Mouse (Mus musculus): Measurements from ENCODE around the gene Obsl1. TPM values are rescaled to one million over a fixed set of nuclear protein-coding genes. Genes with fewer than 3 reads are reported as not detected.
A peak's percentile ranks its signal among the peaks of the same experiment; 100 is the strongest.

Obsl1 gene
- polyA plus RNA-seq, 1 experiment from 2014 or later = 34.9 TPM

DNA sequence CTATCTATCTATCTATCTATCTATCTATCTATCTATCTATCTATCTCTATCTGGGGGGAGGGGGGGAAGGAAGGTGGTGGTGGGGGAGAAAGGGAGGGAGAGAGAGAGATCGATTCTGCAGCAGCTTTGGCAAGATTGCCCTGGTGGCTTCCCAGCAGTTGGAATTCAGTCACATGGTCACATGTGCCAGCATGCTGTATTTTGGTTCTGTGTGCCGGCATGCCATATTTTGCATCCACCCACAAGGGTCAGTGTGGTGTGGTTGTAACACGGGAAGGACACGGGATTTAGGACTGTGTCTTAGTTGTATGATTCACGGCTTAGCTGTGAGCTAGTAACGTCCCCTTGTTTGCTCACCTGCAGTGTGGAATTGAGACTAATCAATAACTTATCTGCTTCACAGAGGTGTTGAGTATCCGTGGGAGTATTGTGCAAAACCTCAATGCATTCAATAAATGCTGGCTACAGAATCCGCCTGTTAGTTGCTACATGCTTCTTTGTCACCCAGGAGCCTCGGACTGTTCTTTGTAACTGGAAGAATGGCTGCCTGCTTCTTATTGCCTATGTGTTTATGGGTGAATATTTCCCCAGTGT is 32.4 kb upstream of the Obsl1 start:
- Histone ChIP-seq H3K27ac (replicated peaks) (no peak overlapping the region), H3K4me1 (replicated peaks) (no peaks in the 10 kb centered on the region), H3K27me3 (no peaks in the 10 kb centered on the region), H3K9me3 (no peaks in the 10 kb centered on the region), H3K4me3 (no peak overlapping the region), H3K36me3 (peaks cover 23% of the 10 kb centered on the region; the same call in 1 of the 2 replicates), H3K9ac (no peak overlapping the region), H3K4me2 (no peak overlapping the region)
- 80% methylated on average over 9 of the region's 9 CpGs for WGBS
- no peak for ATAC-seq (ENCODE audit: low FRiP score, low read depth)

DNA sequence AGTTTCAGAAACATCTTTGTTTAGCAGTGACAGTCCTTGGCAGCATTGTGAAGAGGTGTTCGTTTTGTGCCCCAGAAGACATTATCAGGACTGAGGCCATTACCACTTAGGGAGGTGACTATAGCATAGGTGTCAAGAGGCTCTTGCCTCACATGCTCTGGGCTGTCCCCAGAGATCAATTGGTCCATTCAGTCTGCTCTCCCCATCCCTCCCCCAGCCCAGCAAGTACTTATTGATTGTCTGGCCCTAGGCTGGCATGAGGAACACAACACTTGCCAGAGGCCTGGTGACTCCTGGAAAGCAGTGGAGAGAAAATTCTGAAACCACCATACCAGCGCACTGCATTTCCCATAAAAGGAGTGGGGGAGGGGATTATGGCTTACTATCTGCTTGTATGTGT is 31.3 kb upstream of the Obsl1 start:
- H3K36me3 ChIP-seq = peaks cover 28% of the 10 kb centered on the region; the same call in 1 of the 2 replicates
- WGBS = 88% methylated on average over 2 of the region's 2 CpGs
- H3K4me3 ChIP-seq = no peak overlapping the region
- no peak for ATAC-seq (ENCODE audit: low FRiP score, low read depth)
- no peaks in the 10 kb centered on the region for H3K27me3 ChIP-seq
- no peak overlapping the region for H3K4me2 ChIP-seq
- H3K27ac ChIP-seq (replicated peaks) = no peak overlapping the region
- H3K9me3 ChIP-seq = no peaks in the 10 kb centered on the region
- no peaks in the 10 kb centered on the region for H3K4me1 ChIP-seq (replicated peaks)
- H3K9ac ChIP-seq = no peak overlapping the region

DNA sequence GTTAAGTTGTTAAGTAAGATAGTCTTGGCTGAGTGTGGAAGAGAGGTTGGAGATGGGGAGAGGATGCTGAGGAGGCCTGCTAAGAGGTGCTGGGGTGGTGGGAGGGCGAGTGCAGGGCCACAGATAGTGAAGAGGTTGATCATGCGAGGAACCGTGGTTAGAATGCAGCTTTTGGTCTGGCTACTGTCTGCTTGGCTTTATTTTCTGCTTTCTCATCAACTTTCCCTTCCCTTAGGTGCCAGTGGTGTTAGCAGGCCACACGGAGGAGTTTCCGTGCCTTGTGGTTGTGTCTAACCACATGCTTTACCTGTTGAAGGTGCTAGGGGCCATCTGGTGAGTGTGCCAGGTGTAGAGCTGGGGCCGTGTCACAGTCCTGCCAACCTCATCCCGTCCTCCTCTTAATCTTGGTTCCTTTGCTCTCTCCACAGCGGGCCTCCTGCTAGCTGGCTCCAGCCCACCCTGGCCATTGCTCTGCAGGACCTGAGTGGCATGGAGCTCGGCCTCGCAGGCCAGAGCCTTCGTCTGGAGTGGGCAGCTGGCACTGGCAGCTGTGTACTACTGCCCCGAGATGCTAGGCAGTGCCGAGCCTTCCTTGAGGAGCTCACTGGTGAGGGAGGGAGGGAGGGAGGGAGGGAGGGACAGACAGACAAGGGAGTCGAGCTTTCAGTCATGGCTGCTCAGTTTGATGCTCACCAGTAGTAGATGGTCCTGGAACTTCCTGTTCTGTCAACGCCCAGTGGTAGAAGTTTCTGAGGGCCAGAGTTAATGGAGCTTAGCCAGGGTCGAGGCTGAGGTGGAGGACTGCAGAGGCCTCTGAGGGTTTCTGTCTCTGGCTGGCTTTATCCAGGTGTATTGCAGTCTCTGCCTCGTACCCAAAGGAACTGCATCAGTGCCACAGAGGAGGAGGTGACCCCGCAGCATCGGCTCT is 27.3 kb upstream of the Obsl1 start:
- Histone ChIP-seq H3K9ac (no peak overlapping the region), H3K27ac (replicated peaks) (no peak overlapping the region), H3K4me2 (no peak overlapping the region), H3K9me3 (no peaks in the 10 kb centered on the region), H3K4me3 (no peak overlapping the region), H3K27me3 (no peaks in the 10 kb centered on the region), H3K4me1 (replicated peaks) (no peaks in the 10 kb centered on the region), H3K36me3 (peaks cover 41% of the 10 kb centered on the region)
- no peak for ATAC-seq (ENCODE audit: low FRiP score, low read depth)
- 90% methylated on average over 19 of the region's 19 CpGs for WGBS

DNA sequence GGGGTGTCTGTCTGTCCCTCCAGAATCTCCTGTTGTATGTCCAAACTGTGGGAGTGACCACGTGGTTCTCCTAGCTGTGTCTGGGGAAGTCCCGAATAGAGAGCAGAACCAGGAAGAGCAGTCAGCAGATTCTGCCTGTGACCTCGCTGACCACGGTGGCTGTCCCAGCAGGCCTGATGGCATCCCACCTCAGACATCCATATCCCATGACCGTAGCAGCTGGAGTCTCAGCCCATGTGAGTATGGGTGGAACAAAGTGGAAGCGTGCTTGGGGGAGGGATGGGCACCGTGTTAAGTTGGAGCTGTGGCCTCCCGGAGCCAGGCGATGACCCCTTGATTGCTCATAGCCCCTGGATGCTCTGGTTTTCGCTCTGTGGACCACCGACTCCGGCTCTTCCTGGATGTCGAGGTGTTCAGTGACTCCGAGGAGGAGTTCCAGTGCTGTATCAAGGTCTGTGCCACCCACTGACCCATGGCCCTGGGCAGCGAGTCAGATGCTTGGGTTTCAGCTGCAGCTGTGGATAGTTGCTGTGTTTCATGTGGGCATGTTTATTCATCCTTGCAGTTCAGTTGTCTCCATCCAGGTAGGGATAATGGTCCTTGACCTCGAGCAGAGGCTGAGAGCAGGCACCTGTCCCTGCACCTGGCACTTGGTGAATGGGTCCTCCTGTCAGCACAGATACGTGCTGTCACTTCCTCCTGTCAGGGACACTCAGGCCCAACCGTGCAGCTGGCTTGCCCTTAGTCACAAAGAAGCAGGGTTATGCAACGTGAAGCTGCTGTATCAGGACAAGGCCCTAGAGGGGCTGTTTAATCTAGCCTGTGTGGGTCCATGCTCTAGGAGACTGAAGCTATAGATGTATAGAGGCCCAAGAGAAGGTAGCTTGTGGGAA is 26.3 kb upstream of the Obsl1 start:
- H3K27ac ChIP-seq (replicated peaks) = no peak overlapping the region
- H3K36me3 ChIP-seq = peaks cover 52% of the 10 kb centered on the region
- no peaks in the 10 kb centered on the region for H3K9me3 ChIP-seq
- 92% methylated on average over 19 of the region's 19 CpGs for WGBS
- no peaks in the 10 kb centered on the region for H3K4me1 ChIP-seq (replicated peaks)
- ATAC-seq (ENCODE audit: low FRiP score, low read depth) = no peak
- H3K4me2 ChIP-seq = no peak overlapping the region
- no peaks in the 10 kb centered on the region for H3K27me3 ChIP-seq
- H3K4me3 ChIP-seq = no peak overlapping the region
- no peak overlapping the region for H3K9ac ChIP-seq

DNA sequence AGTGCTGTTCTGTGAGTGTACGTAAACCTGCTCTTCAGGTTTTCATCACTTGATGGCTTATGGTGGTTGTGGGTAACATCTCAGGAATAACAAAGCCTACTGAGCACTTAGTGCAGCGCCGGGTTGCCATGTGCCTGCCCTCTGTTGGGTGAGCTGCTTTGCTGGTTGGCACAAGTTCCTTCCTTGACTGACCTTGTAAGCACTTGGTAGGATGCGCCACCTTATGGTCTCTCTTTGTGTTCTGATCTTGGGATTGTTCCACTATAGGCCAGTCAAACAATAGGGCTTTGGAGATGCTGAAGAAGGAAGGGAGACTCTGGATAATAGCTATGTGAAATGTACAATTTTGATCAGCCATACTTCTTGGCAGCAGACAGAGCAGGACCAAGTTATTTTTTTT is 24.3 kb upstream of the Obsl1 start:
- H3K36me3 ChIP-seq = peaks cover 59% of the 10 kb centered on the region

DNA sequence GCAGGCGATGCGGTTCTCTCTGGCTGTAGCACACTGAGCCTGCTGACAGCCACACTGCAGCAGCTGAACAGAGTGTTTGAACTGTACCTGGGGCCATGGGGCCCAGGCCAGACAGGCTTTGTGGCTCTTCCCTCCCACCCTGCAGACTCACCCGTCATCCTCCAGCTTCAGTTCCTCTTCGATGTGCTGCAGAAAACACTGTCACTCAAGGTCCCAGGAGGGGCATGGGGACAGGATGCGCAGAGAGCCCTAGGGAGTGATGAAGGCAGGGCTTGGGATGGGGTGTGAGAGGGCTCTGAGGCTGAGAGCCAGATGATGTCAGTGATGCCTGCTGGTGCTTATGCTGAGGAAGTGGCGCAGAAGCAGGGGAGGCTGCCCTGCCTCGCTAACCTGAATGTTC is 18.4 kb upstream of the Obsl1 start:
- WGBS = 92% methylated on average over 7 of the region's 7 CpGs
- no peak for ATAC-seq (ENCODE audit: low FRiP score, low read depth)
- H3K27ac ChIP-seq (replicated peaks) = no peak overlapping the region
- no peak overlapping the region for H3K4me3 ChIP-seq
- H3K4me2 ChIP-seq = no peak overlapping the region
- H3K9me3 ChIP-seq = no peaks in the 10 kb centered on the region
- H3K4me1 ChIP-seq (replicated peaks) = peaks cover 15% of the 10 kb centered on the region
- peaks cover 32% of the 10 kb centered on the region for H3K36me3 ChIP-seq
- H3K27me3 ChIP-seq = no peaks in the 10 kb centered on the region
- no peak overlapping the region for H3K9ac ChIP-seq

More for the DNA sequence above, 24.3 kb upstream of the Obsl1 start:
- no peak for ATAC-seq (ENCODE audit: low FRiP score, low read depth)
- Histone ChIP-seq H3K27ac (replicated peaks) (no peak overlapping the region), H3K27me3 (no peaks in the 10 kb centered on the region), H3K4me3 (no peak overlapping the region), H3K4me1 (replicated peaks) (no peaks in the 10 kb centered on the region), H3K9ac (no peak overlapping the region), H3K4me2 (no peak overlapping the region), H3K9me3 (no peaks in the 10 kb centered on the region)
- WGBS = 78% methylated on average over 4 of the region's 4 CpGs

DNA sequence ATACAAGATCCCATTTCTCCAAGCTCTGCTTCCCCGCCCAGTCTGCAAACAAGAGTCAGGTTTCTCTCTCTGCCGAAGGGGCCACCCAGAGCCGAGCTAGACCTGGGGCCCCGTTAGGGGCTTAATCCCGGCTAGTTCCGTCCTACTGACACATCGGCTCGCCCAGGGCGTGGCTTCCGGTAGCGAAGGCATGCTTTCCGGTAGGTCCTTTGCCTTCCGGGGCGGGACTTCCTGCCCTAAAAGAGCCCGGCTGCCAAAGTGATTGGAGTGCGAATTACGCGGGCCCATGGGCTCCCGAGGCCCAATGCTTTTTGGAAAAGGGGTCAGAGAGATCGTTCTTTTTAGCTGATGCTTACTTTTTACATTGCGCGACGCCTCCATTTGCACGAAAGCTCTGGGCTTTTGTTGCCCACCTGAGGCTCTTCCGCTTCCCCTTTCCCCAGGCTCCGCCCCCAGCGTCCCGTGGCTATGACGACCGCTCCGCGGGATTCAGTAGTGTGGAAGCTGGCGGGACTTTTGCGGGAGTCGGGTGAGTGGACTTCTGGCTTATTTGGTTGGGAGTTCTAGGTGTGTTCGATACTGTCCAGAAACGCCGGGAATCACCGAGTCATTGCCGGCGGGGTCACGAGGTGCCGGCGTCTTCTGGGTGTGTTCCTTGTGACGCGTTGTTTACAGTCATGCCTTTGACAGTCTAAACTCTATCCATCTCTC is 15.2 kb upstream of the Obsl1 start, which contains the start of gene Stk11ip:
Gene Stk11ip (plus strand): TSS at position 209 of the 711 bp plus-strand sequence.
- peaks cover 5% of the 10 kb centered on the region; the same call in 1 of the 2 replicates for H3K36me3 ChIP-seq
- under 1% methylated on average over 46 of the region's 46 CpGs for WGBS
- H3K9ac ChIP-seq = peak within 1 kb of the TSS; percentile 53
- no peaks in the 10 kb centered on the region for H3K27me3 ChIP-seq
- H3K4me1 ChIP-seq (replicated peaks) = peaks cover 15% of the 10 kb centered on the region
- ATAC-seq (ENCODE audit: low FRiP score, low read depth) = peak; percentile 97
- no peaks in the 10 kb centered on the region for H3K9me3 ChIP-seq
- H3K4me2 ChIP-seq = peak within 1 kb of the TSS; percentile 78
- peak within 1 kb of the TSS; percentile 84 for H3K4me3 ChIP-seq
- peak within 1 kb of the TSS; percentile 84 for H3K27ac ChIP-seq (replicated peaks)

DNA sequence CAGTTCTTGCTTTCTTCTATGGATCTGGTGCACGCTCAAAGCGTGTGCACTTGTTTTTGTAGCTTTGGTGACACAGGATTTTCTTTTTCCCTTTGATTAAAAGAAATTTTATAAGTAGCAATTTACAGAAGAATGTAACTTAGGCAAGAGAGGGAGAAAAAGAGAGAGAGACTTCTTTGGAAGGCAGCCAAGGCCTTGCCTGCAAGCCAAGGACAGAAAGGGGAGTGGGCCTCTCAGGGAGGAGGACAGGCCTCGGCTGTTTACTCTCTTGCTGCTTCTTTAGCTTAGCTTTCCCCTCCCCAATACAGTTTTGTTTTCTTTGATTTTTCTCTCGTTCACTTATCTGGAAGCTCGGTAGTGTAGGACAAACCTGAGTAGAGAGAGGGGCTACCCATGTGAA is 13.3 kb upstream of the Obsl1 start:
- H3K27me3 ChIP-seq = no peaks in the 10 kb centered on the region
- H3K4me3 ChIP-seq = no peak overlapping the region
- 70% methylated on average over 5 of the region's 5 CpGs for WGBS
- H3K4me2 ChIP-seq = no peak overlapping the region
- no peak overlapping the region for H3K9ac ChIP-seq
- ATAC-seq (ENCODE audit: low FRiP score, low read depth) = no peak
- no peaks in the 10 kb centered on the region for H3K36me3 ChIP-seq
- H3K4me1 ChIP-seq (replicated peaks) = peaks cover 15% of the 10 kb centered on the region
- no peak overlapping the region for H3K27ac ChIP-seq (replicated peaks)
- no peaks in the 10 kb centered on the region for H3K9me3 ChIP-seq

DNA sequence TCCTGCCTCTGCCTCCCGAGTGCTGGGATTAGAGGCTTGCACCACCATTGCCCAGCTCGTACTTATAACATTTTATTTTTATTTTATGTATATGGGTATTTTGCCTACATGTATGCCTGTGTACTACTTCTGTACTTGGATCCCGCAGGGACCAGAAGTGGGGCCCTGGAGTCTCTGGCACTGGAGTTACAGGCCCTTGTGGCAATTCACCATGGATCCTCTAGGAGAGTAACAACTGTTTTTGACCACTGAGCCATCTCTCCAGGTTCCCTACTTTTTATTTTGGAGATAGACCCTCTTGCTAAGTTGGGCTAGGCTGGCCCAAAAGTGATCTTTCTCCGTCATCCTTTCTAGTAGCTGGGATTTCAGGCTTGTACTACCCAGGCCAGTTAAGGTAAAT is 12.2 kb upstream of the Obsl1 start:
- no peak overlapping the region for H3K27ac ChIP-seq (replicated peaks)
- no peaks in the 10 kb centered on the region for H3K9me3 ChIP-seq
- no peaks in the 10 kb centered on the region for H3K36me3 ChIP-seq
- WGBS = 94% methylated on average over 4 of the region's 4 CpGs
- ATAC-seq (ENCODE audit: low FRiP score, low read depth) = no peak
- no peak overlapping the region for H3K4me2 ChIP-seq
- H3K4me3 ChIP-seq = no peak overlapping the region
- no peaks in the 10 kb centered on the region for H3K27me3 ChIP-seq
- peaks cover 15% of the 10 kb centered on the region for H3K4me1 ChIP-seq (replicated peaks)
- H3K9ac ChIP-seq = no peak overlapping the region

DNA sequence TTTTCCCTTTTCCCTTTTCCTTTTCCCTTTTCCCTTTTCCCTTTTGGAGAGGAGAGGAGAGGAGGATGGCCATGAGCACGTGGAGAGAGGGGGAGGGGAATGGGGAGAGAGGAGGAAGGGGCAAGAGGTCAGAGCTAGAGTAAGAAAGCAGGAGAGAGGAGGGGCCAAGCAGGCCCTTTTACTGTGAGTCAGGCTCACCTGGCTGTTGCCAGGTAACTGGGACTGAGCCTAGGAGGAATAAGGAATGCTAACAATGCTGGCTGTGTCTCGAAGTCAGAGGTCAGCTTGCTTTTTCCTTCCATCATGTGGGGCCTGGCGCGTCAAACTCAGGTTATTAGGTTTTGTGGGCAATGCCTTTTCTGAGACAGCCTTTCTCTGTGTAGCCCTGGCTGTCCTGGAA is 11.7 kb upstream of the Obsl1 start:
- ATAC-seq (ENCODE audit: low FRiP score, low read depth) = no peak

DNA sequence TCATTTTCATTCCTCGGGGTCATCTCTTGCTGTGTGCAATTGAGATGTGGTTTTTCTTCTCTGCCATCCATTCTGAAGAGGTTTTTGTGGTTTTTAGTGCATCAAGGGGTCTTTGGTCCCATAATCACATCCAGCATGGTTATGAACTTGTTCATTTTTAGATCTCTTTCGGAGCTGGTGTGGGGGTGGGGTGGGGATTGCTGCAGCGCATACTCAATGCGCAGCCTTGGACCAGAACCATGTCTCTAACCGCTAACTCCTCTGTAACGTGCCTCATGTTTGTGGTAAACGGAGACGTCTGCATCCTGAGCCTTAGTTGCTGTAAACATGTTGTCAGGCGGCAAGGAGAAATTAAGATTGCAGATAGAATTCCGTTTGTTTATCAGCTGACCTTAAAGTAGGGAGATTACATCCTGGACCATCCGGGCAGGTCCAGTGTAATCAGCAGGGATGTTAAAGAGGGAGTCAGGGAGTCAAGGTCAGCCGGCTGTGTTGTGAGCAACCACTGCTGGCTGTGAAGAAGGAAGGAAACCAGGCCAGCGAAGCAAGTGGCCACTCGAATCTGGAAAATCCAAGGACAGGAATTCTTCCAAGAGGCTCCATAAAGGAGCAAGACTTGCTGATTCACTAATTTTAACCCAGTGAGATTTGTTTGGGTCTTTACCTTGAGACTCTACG is 10.6 kb upstream of the Obsl1 start:
- 82% methylated on average over 15 of the region's 15 CpGs for WGBS

More for the DNA sequence above, 11.7 kb upstream of the Obsl1 start:
- Histone ChIP-seq H3K9ac (no peak overlapping the region), H3K27ac (replicated peaks) (no peak overlapping the region), H3K9me3 (no peaks in the 10 kb centered on the region), H3K4me1 (replicated peaks) (peaks cover 15% of the 10 kb centered on the region), H3K4me2 (no peak overlapping the region), H3K36me3 (no peaks in the 10 kb centered on the region), H3K27me3 (no peaks in the 10 kb centered on the region), H3K4me3 (no peak overlapping the region)
- WGBS = 73% methylated on average over 3 of the region's 4 CpGs

More for the DNA sequence above, 10.6 kb upstream of the Obsl1 start:
- Histone ChIP-seq H3K9me3 (no peaks in the 10 kb centered on the region), H3K4me2 (no peak overlapping the region), H3K4me3 (no peak overlapping the region), H3K9ac (no peak overlapping the region), H3K27ac (replicated peaks) (no peak overlapping the region), H3K4me1 (replicated peaks) (peaks cover 4% of the 10 kb centered on the region), H3K36me3 (no peaks in the 10 kb centered on the region), H3K27me3 (no peaks in the 10 kb centered on the region)
- ATAC-seq (ENCODE audit: low FRiP score, low read depth) = no peak
